Mouse (Mus musculus): ENCODE measurements around the gene Rgl2. TPM values are rescaled to one million over a fixed set of nuclear protein-coding genes. Genes with fewer than 3 reads are reported as not detected.
A peak's percentile ranks its signal among the peaks of the same experiment; 100 is the strongest.
"Not testable (repeated sequence)": the region's sequence is repeated elsewhere in the genome, so short reads cannot be mapped to it uniquely, and the experiment has no call there.

The Rgl2 gene
- polyA plus RNA-seq, 1 experiment from 2014 or later = 7.1 TPM

DNA sequence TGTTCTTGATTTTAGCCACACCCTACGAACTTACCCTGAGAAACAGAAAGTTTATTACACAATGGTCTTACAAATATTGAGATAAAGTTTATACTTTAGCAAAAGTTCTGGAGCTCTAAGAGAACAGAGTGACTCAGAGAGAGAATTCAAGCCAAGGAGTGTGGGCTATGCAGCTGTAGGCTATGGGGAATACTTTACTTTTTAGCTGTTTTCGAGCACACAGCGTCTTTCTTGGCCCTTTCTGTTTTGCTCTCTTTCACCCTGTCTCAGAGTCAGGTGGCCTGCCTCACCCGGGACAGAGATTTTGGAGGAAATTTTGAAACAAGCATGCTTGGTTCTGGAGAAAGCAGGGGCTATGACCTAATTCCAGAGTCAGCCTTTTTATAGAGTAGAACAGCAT, 31.1 kb upstream of the Rgl2 start:
- H3K36me3 ChIP-seq; H3K4me3 ChIP-seq (replicated peaks); ATAC-seq (ENCODE audit: low read depth); H3K9me3 ChIP-seq (replicated peaks); H3K27me3 ChIP-seq; H3K4me2 ChIP-seq; DNase-seq: not testable (repeated sequence)
- Histone ChIP-seq H3K4me1 (replicated peaks) (peaks cover 64% of the 10 kb centered on the region), H3K27ac (peak overlapping the region; percentile 93), H3K9ac (peak overlapping the region; percentile 41; the same call in 1 of the 2 replicates)
- WGBS (ENCODE audit: insufficient replicate concordance) = 70% methylated on average over 4 of the region's 4 CpGs

DNA sequence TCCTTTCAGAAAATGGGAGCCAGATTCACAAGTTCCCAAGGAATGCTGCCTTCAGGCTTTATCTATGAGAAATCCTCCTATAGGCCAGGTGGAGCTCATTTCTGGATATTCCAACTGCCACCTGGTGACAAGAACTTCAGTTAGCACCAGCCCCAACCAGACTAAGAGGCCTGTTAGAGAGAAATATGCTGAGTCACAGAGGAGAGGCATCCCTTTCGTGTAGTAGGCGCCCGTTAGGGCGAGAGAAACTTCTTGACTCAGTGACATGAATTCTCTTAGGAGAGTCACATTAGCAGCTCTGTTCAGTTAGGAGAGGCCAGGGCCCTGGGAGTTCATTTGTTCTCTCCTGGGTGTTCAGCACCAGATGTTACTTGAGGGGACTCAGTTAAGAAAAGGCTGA, 29.7 kb upstream of the Rgl2 start:
- WGBS (ENCODE audit: insufficient replicate concordance) = 6% methylated on average over 4 of the region's 4 CpGs
- ATAC-seq (ENCODE audit: low read depth) = peak; percentile 76

DNA sequence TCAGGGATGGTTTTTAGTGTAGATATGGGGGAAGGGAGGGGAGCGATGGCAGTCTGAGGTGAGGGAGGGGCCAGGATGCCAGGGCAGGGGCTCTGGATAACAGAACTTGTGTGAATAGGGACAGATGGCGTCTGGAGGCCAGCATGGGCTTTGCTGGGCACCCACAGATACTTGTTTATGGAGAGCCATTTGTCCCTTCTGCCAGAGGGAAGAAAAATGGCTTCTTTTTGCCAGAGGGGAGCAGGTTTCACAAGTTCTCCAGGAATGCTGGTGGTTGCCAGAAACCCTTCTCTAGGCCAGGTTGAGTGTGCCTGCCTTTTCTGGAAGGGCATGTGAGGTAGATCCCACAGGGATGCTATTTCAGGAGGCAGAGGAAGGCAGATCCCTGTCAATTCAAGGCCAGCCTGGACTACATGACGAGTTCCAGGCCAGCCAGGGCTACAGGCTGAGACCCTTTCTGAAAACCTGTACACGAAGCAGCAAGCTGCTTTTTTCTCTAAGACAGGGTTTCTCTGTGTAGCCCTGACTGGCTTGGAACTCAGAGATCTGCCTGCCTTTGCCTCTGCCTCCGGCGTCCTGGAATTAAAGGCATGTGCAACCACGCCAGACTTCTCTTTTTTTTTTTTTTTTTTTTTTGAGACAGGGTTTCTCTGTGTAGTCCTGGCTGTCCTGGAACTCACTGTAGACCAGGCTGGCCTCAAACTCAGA, 28.9 kb upstream of the Rgl2 start:
- Histone ChIP-seq H3K4me3 (replicated peaks) (no peak overlapping the region), H3K9me3 (replicated peaks) (no peaks in the 10 kb centered on the region), H3K27ac (peak overlapping the region; percentile 93), H3K27me3 (no peaks in the 10 kb centered on the region), H3K4me2 (peak overlapping the region; percentile 19), H3K36me3 (no peaks in the 10 kb centered on the region), H3K9ac (peak overlapping the region; percentile 59), H3K4me1 (replicated peaks) (peaks cover 80% of the 10 kb centered on the region)
- DNase-seq (no peak), ATAC-seq (ENCODE audit: low read depth) (peak; percentile 31)
- WGBS (ENCODE audit: insufficient replicate concordance) = 55% methylated on average over 7 of the region's 7 CpGs

More for the DNA sequence above, 29.7 kb upstream of the Rgl2 start:
- H3K4me3 ChIP-seq (replicated peaks) = no peak overlapping the region
- peak overlapping the region; percentile 93 for H3K27ac ChIP-seq
- peak overlapping the region; percentile 19 for H3K4me2 ChIP-seq
- peaks cover 76% of the 10 kb centered on the region for H3K4me1 ChIP-seq (replicated peaks)
- peak; percentile 61 for DNase-seq
- H3K27me3 ChIP-seq = no peaks in the 10 kb centered on the region
- no peaks in the 10 kb centered on the region for H3K36me3 ChIP-seq
- H3K9ac ChIP-seq = peak overlapping the region; percentile 59; the same call in 1 of the 2 replicates
- H3K9me3 ChIP-seq (replicated peaks) = no peaks in the 10 kb centered on the region

DNA sequence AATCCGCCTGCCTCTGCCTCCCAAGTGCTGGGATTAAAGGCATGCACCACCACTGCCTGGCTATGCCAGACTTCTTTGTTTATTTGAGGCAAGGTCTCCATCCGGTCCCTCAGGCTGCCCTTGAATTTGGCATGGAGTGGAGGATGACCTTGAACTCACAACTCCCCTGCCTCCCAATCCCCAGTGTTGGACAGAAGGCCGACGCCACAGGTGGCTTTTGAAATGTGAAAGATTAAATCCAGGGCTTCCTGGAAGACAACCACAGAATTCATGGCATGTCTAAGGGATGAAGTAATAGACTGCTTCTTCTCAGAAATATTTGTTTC, 28.4 kb upstream of the Rgl2 start:
- no peak overlapping the region for H3K4me3 ChIP-seq (replicated peaks)
- H3K27ac ChIP-seq = peak overlapping the region; percentile 93
- no peak for DNase-seq
- no peak overlapping the region for H3K9ac ChIP-seq
- H3K9me3 ChIP-seq (replicated peaks) = no peaks in the 10 kb centered on the region
- peaks cover 84% of the 10 kb centered on the region for H3K4me1 ChIP-seq (replicated peaks)
- no peaks in the 10 kb centered on the region for H3K36me3 ChIP-seq
- no peak for ATAC-seq (ENCODE audit: low read depth)
- H3K27me3 ChIP-seq = no peaks in the 10 kb centered on the region
- 75% methylated on average over 4 of the region's 4 CpGs for WGBS (ENCODE audit: insufficient replicate concordance)
- no peak overlapping the region for H3K4me2 ChIP-seq

- Histone ChIP-seq H3K27ac (peak overlapping the region; percentile 64), H3K9ac (no peak overlapping the region), H3K36me3 (no peaks in the 10 kb centered on the region), H3K4me3 (replicated peaks) (no peak overlapping the region), H3K9me3 (replicated peaks) (no peaks in the 10 kb centered on the region), H3K4me1 (replicated peaks) (peaks cover 87% of the 10 kb centered on the region), H3K4me2 (no peak overlapping the region), H3K27me3 (no peaks in the 10 kb centered on the region)
- 70% methylated on average over 4 of the region's 4 CpGs for WGBS (ENCODE audit: insufficient replicate concordance)
- DNase-seq (no peak), ATAC-seq (ENCODE audit: low read depth) (no peak)
Measured at GRCm38 (mm10) chr17:33901653-33902052, 27.7 kb upstream of the Rgl2 start.

GRCm38 (mm10) chr17:33902079-33902478, 27.3 kb upstream of the Rgl2 start:
- H3K36me3 ChIP-seq = no peaks in the 10 kb centered on the region
- ATAC-seq (ENCODE audit: low read depth) (no peak), DNase-seq (no peak)
- no peaks in the 10 kb centered on the region for H3K27me3 ChIP-seq
- H3K4me3 ChIP-seq (replicated peaks) = no peak overlapping the region
- H3K4me2 ChIP-seq = peak overlapping the region; percentile 18; the same call in 1 of the 2 replicates
- H3K9ac ChIP-seq = 0 out of 2 replicates have a peak overlapping the region, but pooled peaks have one; percentile 0
- peaks cover 88% of the 10 kb centered on the region for H3K4me1 ChIP-seq (replicated peaks)
- no peaks in the 10 kb centered on the region for H3K9me3 ChIP-seq (replicated peaks)
- WGBS (ENCODE audit: insufficient replicate concordance) = 63% methylated on average over 4 of the region's 4 CpGs
- peak overlapping the region; percentile 64 for H3K27ac ChIP-seq

- Histone ChIP-seq H3K9ac (0 out of 2 replicates have a peak overlapping the region, but pooled peaks have one; percentile 0), H3K4me1 (replicated peaks) (peaks cover 89% of the 10 kb centered on the region)
Measured at GRCm38 (mm10) chr17:33902491-33902890, 26.9 kb upstream of the Rgl2 start.

GRCm38 (mm10) chr17:33903911-33904651, 25.3 kb upstream of the Rgl2 start:
- not testable (repeated sequence) for DNase-seq; H3K36me3 ChIP-seq; H3K27me3 ChIP-seq; H3K4me3 ChIP-seq (replicated peaks); ATAC-seq (ENCODE audit: low read depth); H3K9me3 ChIP-seq (replicated peaks); H3K4me2 ChIP-seq
- Histone ChIP-seq H3K9ac (0 out of 2 replicates have a peak overlapping the region, but pooled peaks have one; percentile 26), H3K27ac (peak overlapping the region; percentile 64), H3K4me1 (replicated peaks) (peaks cover 87% of the 10 kb centered on the region)
- 61% methylated on average over 6 of the region's 6 CpGs for WGBS (ENCODE audit: insufficient replicate concordance)

More at GRCm38 (mm10) chr17:33902491-33902890, 26.9 kb upstream of the Rgl2 start:
- Histone ChIP-seq H3K9me3 (replicated peaks) (no peaks in the 10 kb centered on the region), H3K27ac (peak overlapping the region; percentile 64), H3K4me3 (replicated peaks) (no peak overlapping the region), H3K36me3 (no peaks in the 10 kb centered on the region), H3K27me3 (no peaks in the 10 kb centered on the region), H3K4me2 (peak overlapping the region; percentile 18; the same call in 1 of the 2 replicates)
- ATAC-seq (ENCODE audit: low read depth) = no peak
- no peak for DNase-seq
- 14% methylated on average over 7 of the region's 7 CpGs for WGBS (ENCODE audit: insufficient replicate concordance)

GRCm38 (mm10) chr17:33904835-33905234, 24.5 kb upstream of the Rgl2 start, which contains the start of gene Platr17:
Platr17 (plus strand) TSS chr17:33905135.
- H3K27me3 ChIP-seq; H3K9me3 ChIP-seq (replicated peaks); H3K36me3 ChIP-seq; H3K4me3 ChIP-seq (replicated peaks); H3K9ac ChIP-seq; DNase-seq; H3K4me2 ChIP-seq; ATAC-seq (ENCODE audit: low read depth): not testable (repeated sequence)
- 25% methylated on average over 4 of the region's 4 CpGs for WGBS (ENCODE audit: insufficient replicate concordance)
- Histone ChIP-seq H3K4me1 (replicated peaks) (peaks cover 82% of the 10 kb centered on the region), H3K27ac (peak within 1 kb of the TSS; percentile 64)

- ATAC-seq (ENCODE audit: low read depth) (peak; percentile 60), DNase-seq (no peak)
- Histone ChIP-seq H3K4me1 (replicated peaks) (peaks cover 72% of the 10 kb centered on the region), H3K36me3 (peaks cover 30% of the 10 kb centered on the region), H3K27ac (peak overlapping the region; percentile 93), H3K4me2 (peak overlapping the region; percentile 99), H3K9ac (peak overlapping the region; percentile 87), H3K9me3 (replicated peaks) (no peaks in the 10 kb centered on the region), H3K4me3 (replicated peaks) (peak overlapping the region; percentile 71), H3K27me3 (no peaks in the 10 kb centered on the region)
- WGBS (ENCODE audit: insufficient replicate concordance) = under 1% methylated on average over 44 of the region's 44 CpGs
Measured at GRCm38 (mm10) chr17:33908331-33909076, 20.8 kb upstream of the Rgl2 start.
